Comparison of ENCODE assay signal across 16 mouse cellular contexts in the genomic region with DNA sequence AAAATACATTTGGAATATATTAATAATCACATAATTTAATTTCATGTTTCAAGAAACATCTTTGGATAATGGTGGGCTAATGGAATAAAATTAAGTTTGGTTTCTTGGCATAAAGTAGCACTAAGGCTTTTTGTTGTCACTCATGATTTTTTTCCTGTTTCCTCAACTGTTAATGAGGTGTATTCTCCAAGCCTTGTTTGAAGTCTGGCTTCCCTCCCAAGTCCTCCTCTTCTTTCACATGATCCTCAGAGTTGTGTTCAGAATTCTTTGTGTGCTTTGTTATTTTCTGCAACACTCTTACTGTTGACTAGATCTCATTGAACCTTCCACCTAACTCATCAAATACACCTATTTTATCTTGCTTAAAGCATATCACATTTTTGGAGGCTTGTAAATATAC.
"Had no signal": no experiment of that assay in that cellular context is flagged by ENCODE, and none has a peak within 500 bp of the region (broad histone marks: within the 10 kb centered on the region; RNA-seq: fewer than 3 reads in every experiment).

No protein-coding gene starts in this region.

- H3K4me2 ChIP-seq: liver, embryonic 13.5 days; liver, embryonic 15.5 days; midbrain, embryonic 11.5 days; midbrain, embryonic 13.5 days; midbrain, embryonic 15.5 days; neural tube, embryonic 12.5 days; stomach, embryonic 15.5 days had no signal

- H3K4me3 ChIP-seq: liver, embryonic 13.5 days; liver, embryonic 15.5 days; megakaryocyte, embryonic 14.5 days; midbrain, embryonic 13.5 days; midbrain, embryonic 15.5 days; neural tube, embryonic 12.5 days; stomach, embryonic 15.5 days had no signal

- H3K9me3 ChIP-seq: liver, embryonic 13.5 days; liver, embryonic 15.5 days; midbrain, embryonic 15.5 days; neural tube, embryonic 12.5 days; stomach, embryonic 15.5 days had no signal

- H3K36me3 ChIP-seq: liver, embryonic 13.5 days; liver, embryonic 15.5 days; midbrain, embryonic 13.5 days; midbrain, embryonic 15.5 days; neural tube, embryonic 12.5 days; stomach, embryonic 15.5 days had no signal

- H3K4me1 ChIP-seq: liver, embryonic 13.5 days; liver, embryonic 15.5 days; midbrain, embryonic 13.5 days; midbrain, embryonic 15.5 days; neural tube, embryonic 12.5 days; stomach, embryonic 15.5 days had no signal

- DNase-seq: liver, embryonic 13.5 days; liver, postnatal 0 days; lung, adult 2 months; right cerebral cortex, postnatal 14 days; thymus, adult 2 months; thymus, postnatal 25 days; thymus, postnatal 4 days had no signal

- ATAC-seq: liver, postnatal 0 days; midbrain, embryonic 13.5 days; midbrain, embryonic 15.5 days had no signal

- H3K27ac ChIP-seq: liver, embryonic 13.5 days; liver, embryonic 15.5 days; macrophage; midbrain, embryonic 13.5 days; midbrain, embryonic 15.5 days; neural tube, embryonic 12.5 days; stomach, embryonic 15.5 days; stomach, postnatal 0 days had no signal

- H3K27me3 ChIP-seq: liver, embryonic 13.5 days; liver, embryonic 15.5 days; megakaryocyte, embryonic 14.5 days; midbrain, embryonic 13.5 days; midbrain, embryonic 15.5 days; neural tube, embryonic 12.5 days; stomach, embryonic 15.5 days had no signal

- H3K9ac ChIP-seq: liver, embryonic 13.5 days; liver, embryonic 15.5 days; liver, postnatal 0 days; midbrain, embryonic 13.5 days; midbrain, embryonic 15.5 days; neural tube, embryonic 12.5 days; stomach, embryonic 15.5 days had no signal
